Mouse (Mus musculus) heart, embryonic 12.5 days (tissue): ENCODE measurements around the gene Nudt22. TPM values are rescaled to one million over a fixed set of nuclear protein-coding genes. Genes with fewer than 3 reads are reported as not detected.

ENCODE experiments used
- ATAC-seq: fragments of 200-750 bp; cut with Nextera tagmentation; 2 replicates; pipeline ENCODE4 v1.8.0; 2017; ENCODE audit warnings: moderate TSS enrichment, moderate library complexity; ENCODE audit not compliant: insufficient number of reproducible peaks, low FRiP score
- H3K27ac ChIP-seq: fragments of 300-500 bp; sonication (generic); 2 replicates; pipeline ENCODE4 v1.5.1; 2016; ENCODE audit warnings: mild to moderate bottlenecking, moderate library complexity; ENCODE audit not compliant: poor library complexity, severe bottlenecking
- H3K27me3 ChIP-seq: fragments of 300-500 bp; sonication (generic); replicated peaks from 2 replicates; pipeline ENCODE4 v1.6.1; 2016; ENCODE audit warnings: mild to moderate bottlenecking, moderate library complexity
- H3K36me3 ChIP-seq: fragments of 300-500 bp; sonication (generic); 2 replicates; pipeline ENCODE4 v1.6.1; 2016; ENCODE audit warnings: mild to moderate bottlenecking, moderate library complexity
- H3K4me1 ChIP-seq: fragments of 300-500 bp; sonication (generic); replicated peaks from 2 replicates; pipeline ENCODE4 v1.6.1; 2016; ENCODE audit warnings: mild to moderate bottlenecking
- H3K4me2 ChIP-seq: fragments of 300-500 bp; sonication (generic); 2 replicates; pipeline ENCODE4 v1.6.1; 2016; ENCODE audit warnings: mild to moderate bottlenecking, moderate library complexity
- H3K4me3 ChIP-seq: fragments of 300-500 bp; sonication (generic); 2 replicates; pipeline ENCODE4 v1.5.1; 2016; ENCODE audit warnings: mild to moderate bottlenecking
- H3K9ac ChIP-seq: fragments of 300-500 bp; sonication (generic); 2 replicates; pipeline ENCODE4 v1.6.1; 2016; ENCODE audit warnings: mild to moderate bottlenecking, moderate library complexity
- H3K9me3 ChIP-seq: fragments of 300-500 bp; sonication (generic); replicated peaks from 2 replicates; pipeline ENCODE4 v1.6.1; 2016; ENCODE audit warnings: mild to moderate bottlenecking, moderate library complexity
- WGBS: fragments of 180-500 bp; shearing (Covaris S2); methylation state at CpG from one replicate; pipeline ENCODE4 v1.1.7; 2016; 5-methylcytosine and 5-hydroxymethylcytosine counted together
- polyA plus RNA-seq: library from polyadenylated mRNA; unstranded; fragments of >200 nt; fragmentation: Nextera tagmentation; extraction: Ambion mirVana; gene quantifications from 2 replicates; pipeline ENCODE4 v1.2.1, GENCODE M21; 2016

The Nudt22 gene
- polyA plus RNA-seq, 1 experiment from 2014 or later = 22.4 TPM

GRCm38 (mm10) chr19:6974211-6975205, 21.4 kb downstream of the Nudt22 start, which contains the start of gene Ppp1r14b:
Gene Ppp1r14b, plus strand, starts transcription at chr19:6974968.
- H3K9ac ChIP-seq = peak within 1 kb of the TSS; percentile 92
- H3K4me3 ChIP-seq = peak within 1 kb of the TSS; percentile 86
- no peaks in the 10 kb centered on the region for H3K9me3 ChIP-seq
- H3K27me3 ChIP-seq = no peaks in the 10 kb centered on the region
- H3K36me3 ChIP-seq = peaks cover 24% of the 10 kb centered on the region
- H3K4me1 ChIP-seq = peaks cover 65% of the 10 kb centered on the region
- peak within 1 kb of the TSS; percentile 92 for H3K4me2 ChIP-seq
- WGBS = under 1% methylated on average over 68 of the region's 84 CpGs
- ATAC-seq = peak; percentile 68
- peak within 1 kb of the TSS; percentile 94 for H3K27ac ChIP-seq

DNA sequence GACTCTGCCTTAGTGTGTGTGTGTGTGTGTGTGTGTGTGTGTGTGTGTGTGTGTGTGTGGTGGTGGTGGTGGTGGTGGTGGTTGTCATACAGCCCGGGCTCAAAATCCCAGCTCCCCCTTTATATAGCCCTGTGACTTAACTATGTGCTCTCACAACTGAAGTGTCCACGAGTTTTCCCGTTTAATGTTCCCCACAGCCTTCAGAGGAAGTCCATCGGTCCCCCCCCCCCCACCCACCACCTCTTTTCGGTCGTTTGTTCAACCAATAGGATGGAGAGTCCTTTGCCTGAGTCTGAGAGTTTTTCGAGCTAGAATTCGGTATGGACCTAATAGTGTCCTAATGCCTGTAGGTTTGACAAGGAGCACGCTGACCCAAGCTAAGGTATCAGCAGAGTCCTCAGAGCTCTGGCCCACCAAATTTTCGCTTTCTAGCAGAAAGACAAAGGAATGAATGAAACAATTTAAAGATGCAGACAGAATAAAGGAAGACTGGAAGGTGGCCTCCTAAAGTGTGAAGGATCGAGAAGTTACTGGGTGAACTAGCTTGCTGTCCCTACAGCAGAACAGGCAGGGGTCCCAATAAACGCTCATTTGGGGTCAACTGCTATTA, 22.2 kb downstream of the Nudt22 start:
- Histone ChIP-seq H3K4me3 (peak overlapping the region; percentile 86), H3K9ac (peak overlapping the region; percentile 66), H3K9me3 (no peaks in the 10 kb centered on the region), H3K4me1 (peaks cover 65% of the 10 kb centered on the region), H3K4me2 (peak overlapping the region; percentile 92), H3K27ac (no peak overlapping the region), H3K27me3 (no peaks in the 10 kb centered on the region), H3K36me3 (peaks cover 21% of the 10 kb centered on the region)
- 38% methylated on average over 12 of the region's 12 CpGs for WGBS
- ATAC-seq = no peak

GRCm38 (mm10) chr19:6972247-6972917, 23.5 kb downstream of the Nudt22 start:
- ATAC-seq = no peak
- 80% methylated on average over 13 of the region's 13 CpGs for WGBS
- no peak overlapping the region for H3K9ac ChIP-seq
- H3K27ac ChIP-seq = no peak overlapping the region
- H3K36me3 ChIP-seq = peaks cover 8% of the 10 kb centered on the region
- H3K4me3 ChIP-seq = no peak overlapping the region
- H3K4me1 ChIP-seq = peaks cover 62% of the 10 kb centered on the region
- H3K27me3 ChIP-seq = no peaks in the 10 kb centered on the region
- H3K4me2 ChIP-seq = no peak overlapping the region
- H3K9me3 ChIP-seq = no peaks in the 10 kb centered on the region

- Histone ChIP-seq H3K27ac (peak overlapping the region; percentile 65; the same call in 1 of the 2 replicates), H3K36me3 (peaks cover 3% of the 10 kb centered on the region), H3K4me1 (peaks cover 56% of the 10 kb centered on the region), H3K27me3 (no peaks in the 10 kb centered on the region), H3K4me2 (0 out of 2 replicates have a peak overlapping the region, but pooled peaks have one; percentile 81), H3K9me3 (no peaks in the 10 kb centered on the region), H3K9ac (peak overlapping the region; percentile 27; the same call in 1 of the 2 replicates), H3K4me3 (no peak overlapping the region)
- 41% methylated on average over 6 of the region's 6 CpGs for WGBS
- ATAC-seq = no peak
These were observed 24.3 kb downstream of the Nudt22 start for GRCm38 (mm10) chr19:6971644-6972043.

DNA sequence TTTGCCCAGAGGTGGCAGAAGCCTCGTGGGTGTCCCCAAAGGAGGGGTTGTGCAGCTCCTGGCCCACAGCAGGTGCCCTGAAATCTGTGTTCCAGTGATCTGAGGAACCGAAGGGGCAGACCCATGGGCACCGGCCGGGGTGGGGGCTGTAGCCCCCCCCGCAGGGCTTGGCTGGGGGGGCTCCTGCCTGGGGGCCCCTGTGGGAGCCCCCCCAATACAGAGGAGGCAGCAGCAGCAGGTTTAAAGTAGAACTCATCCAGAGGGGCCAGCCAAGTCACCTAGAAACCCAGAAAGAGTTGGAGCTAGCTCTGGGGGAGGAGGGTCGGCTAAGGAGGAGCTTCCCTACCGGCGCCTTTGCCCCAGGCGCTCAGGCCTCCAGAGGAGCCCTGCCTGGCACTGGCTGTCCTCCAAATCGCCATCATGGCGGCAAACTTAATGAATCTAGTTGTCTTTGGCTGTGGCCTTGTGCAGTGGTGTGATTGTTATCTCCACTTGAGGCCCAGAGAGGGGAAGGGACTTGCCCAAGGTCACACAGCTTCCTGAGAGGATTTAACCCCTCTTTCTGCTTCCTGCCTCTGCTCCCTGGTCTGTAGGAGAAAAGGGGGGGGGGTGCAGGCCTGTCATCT, 25.3 kb downstream of the Nudt22 start:
- Histone ChIP-seq H3K36me3 (peaks cover 12% of the 10 kb centered on the region), H3K9ac (peak overlapping the region; percentile 30), H3K4me1 (peaks cover 46% of the 10 kb centered on the region), H3K4me2 (peak overlapping the region; percentile 81), H3K27me3 (no peaks in the 10 kb centered on the region), H3K4me3 (peak overlapping the region; percentile 63; the same call in 1 of the 2 replicates), H3K9me3 (no peaks in the 10 kb centered on the region), H3K27ac (peak overlapping the region; percentile 65)
- 21% methylated on average over 11 of the region's 11 CpGs for whole genome bisulfite sequencing
- ATAC-seq = no peak

- H3K36me3 ChIP-seq = peaks cover 19% of the 10 kb centered on the region
- H3K27ac ChIP-seq = peak overlapping the region; percentile 65; the same call in 1 of the 2 replicates
- ATAC-seq = peak; percentile 85
- H3K9ac ChIP-seq = peak overlapping the region; percentile 77
- H3K9me3 ChIP-seq = no peaks in the 10 kb centered on the region
- whole genome bisulfite sequencing = under 1% methylated on average over 55 of the region's 55 CpGs
- H3K4me1 ChIP-seq = peaks cover 46% of the 10 kb centered on the region
- no peaks in the 10 kb centered on the region for H3K27me3 ChIP-seq
- peak overlapping the region; percentile 63 for H3K4me3 ChIP-seq
- H3K4me2 ChIP-seq = peak overlapping the region; percentile 81
These were observed 26.1 kb downstream of the Nudt22 start for GRCm38 (mm10) chr19:6969665-6970381.

DNA sequence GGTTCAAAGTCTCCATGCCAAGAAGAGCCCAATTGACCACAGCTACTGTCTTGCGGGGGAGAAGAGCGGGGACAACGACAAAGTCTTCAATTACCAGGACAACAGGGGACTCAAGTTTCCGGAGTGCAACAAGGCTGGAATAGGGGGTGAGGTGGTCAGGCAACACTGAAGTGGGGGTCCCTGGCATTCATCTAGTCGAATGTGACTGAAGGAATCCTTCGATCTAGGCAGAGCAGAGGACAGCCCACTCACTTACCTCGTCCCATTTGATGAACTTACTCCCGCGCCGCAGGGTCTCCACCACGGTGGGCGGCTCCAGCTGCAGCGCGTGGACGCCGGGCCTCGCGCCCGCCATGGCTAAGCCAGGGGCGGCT, 26.6 kb downstream of the Nudt22 start:
- Histone ChIP-seq H3K4me3 (peak overlapping the region; percentile 63), H3K9ac (peak overlapping the region; percentile 77), H3K27ac (no peak overlapping the region), H3K27me3 (no peaks in the 10 kb centered on the region), H3K4me1 (peaks cover 46% of the 10 kb centered on the region), H3K4me2 (peak overlapping the region; percentile 81), H3K9me3 (no peaks in the 10 kb centered on the region), H3K36me3 (peaks cover 25% of the 10 kb centered on the region)
- WGBS = under 1% methylated on average over 20 of the region's 20 CpGs
- no peak for ATAC-seq

DNA sequence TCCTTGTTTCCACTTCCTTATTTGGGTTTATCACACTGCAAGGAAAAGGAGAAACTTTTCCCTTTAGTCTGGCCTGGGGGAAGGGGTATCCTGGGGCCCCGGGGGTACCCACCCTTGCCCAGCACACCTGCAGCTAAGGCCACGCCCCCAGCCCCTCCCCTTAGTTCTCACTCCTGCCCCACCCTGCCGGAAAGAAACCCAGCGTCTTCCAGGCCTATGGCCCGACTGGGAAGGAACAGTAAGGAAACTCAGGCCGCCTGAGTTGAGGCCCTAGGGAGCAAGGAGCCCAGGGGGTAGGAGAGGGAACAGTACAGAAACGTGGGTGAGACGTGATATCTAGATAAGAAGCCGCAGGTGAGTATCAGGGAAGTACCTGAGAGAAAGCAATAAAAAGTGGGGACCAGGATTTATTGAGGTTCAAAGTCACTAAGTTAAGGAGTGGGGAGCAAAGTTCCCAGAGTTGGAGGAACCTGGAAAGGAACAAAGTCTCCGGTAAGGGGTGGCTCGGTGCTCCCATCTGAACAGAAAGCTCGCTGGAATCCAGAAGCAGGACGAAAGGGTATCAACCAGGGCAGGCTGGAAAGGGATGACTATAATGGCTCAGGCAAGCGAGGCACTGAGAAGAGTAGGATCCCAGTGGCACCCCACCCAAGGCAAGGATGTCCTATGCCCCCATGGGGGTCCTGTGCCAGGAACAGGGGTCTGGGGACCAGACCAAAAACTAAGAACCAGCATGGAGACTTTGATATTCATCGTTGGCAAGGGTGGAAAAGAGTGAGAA, 27.2 kb downstream of the Nudt22 start:
- H3K36me3 ChIP-seq = peaks cover 31% of the 10 kb centered on the region
- H3K27me3 ChIP-seq = no peaks in the 10 kb centered on the region
- peaks cover 42% of the 10 kb centered on the region for H3K4me1 ChIP-seq
- H3K4me2 ChIP-seq = peak overlapping the region; percentile 81
- H3K9me3 ChIP-seq = no peaks in the 10 kb centered on the region
- H3K27ac ChIP-seq = no peak overlapping the region
- peak overlapping the region; percentile 77 for H3K9ac ChIP-seq
- peak overlapping the region; percentile 63 for H3K4me3 ChIP-seq
- ATAC-seq = no peak
- WGBS = 12% methylated on average over 15 of the region's 15 CpGs

DNA sequence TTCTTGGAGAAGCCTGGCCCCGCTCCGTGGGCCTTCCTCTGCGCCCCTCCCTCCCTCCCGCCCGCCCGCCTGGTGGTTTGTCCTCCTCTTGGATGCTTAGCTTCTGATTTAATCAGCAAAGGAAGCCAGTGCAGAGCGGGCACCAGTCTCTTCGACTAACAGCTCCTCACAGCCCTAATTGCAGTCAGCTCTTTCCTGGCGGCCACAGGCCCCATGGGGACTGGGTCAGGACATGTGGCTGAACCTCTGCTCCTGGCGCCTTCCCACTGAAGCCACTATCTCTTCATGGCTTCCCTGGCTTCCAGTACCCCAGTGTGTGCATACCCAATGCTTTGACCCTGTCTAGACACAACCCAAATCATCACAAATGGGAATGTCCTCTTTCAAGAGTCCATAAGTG, 39.5 kb downstream of the Nudt22 start:
- H3K9me3 ChIP-seq = no peaks in the 10 kb centered on the region
- H3K27ac ChIP-seq = no peak overlapping the region
- peaks cover 35% of the 10 kb centered on the region for H3K4me1 ChIP-seq
- WGBS = 73% methylated on average over 10 of the region's 10 CpGs
- no peak for ATAC-seq
- H3K36me3 ChIP-seq = peaks cover 65% of the 10 kb centered on the region
- no peak overlapping the region for H3K9ac ChIP-seq
- no peak overlapping the region for H3K4me2 ChIP-seq
- no peaks in the 10 kb centered on the region for H3K27me3 ChIP-seq
- H3K4me3 ChIP-seq = no peak overlapping the region
